Mouse (Mus musculus) stomach, postnatal 0 days (tissue): ENCODE measurements around the gene Csde1.

Experiments used
- CTCF ChIP-seq: IDR thresholded peaks from 2 replicates; pipeline ENCODE4 v1.5.1; 2016; ENCODE audit warnings: antibody characterized with exemption, low read depth, mild to moderate bottlenecking, moderate library complexity
- EP300 ChIP-seq: optimal IDR thresholded peaks from 2 replicates; pipeline ENCODE3; 2016; ENCODE audit warnings: antibody characterized with exemption

DNA sequence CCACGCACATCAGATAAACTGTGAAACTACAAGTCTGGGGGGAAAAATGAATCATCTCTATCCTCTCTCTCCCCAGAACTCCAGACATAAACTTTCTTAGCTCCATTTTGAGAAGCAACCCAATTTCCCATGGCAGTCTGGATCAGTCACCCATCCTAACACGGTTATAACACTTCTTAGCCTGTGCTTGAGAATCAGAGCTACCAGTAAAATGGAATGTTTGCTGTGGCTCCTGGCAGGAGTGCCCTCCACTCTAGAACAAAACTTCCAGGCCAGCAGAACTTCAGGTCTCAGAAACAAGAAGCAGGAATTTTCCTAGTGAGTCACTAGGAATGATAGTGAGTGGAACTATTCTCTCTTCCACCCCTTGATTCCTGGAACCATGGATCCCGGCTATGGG lies 49.7 kb upstream of the Csde1 start:
- TF ChIP-seq CTCF: no peak
- TF ChIP-seq EP300: no peak
